Mouse (Mus musculus): ENCODE measurements around the gene Cd80. TPM values are rescaled to one million over a fixed set of nuclear protein-coding genes. Genes with fewer than 3 reads are reported as not detected.
"Not testable (repeated sequence)": the region's sequence is repeated elsewhere in the genome, so short reads cannot be mapped to it uniquely, and the experiment has no call there.

Gene Cd80
- under 1 TPM in 2 of 4 experiments, not detected in 2; 0.12 to 0.22 TPM for total RNA-seq (2022)

- DNase-seq (ENCODE audit: low spot score in 2 of 2), result no peak
These were observed at the start of gene Cd80 for GRCm38 (mm10) chr16:38455511-38456418. TSS of gene Cd80 (plus strand) at chr16:38455561.

- no peak for DNase-seq (ENCODE audit: low spot score in 2 of 2)
These were observed 49.1 kb upstream of the Cd80 start for GRCm38 (mm10) chr16:38406293-38406692.

- DNase-seq (ENCODE audit: low spot score in 2 of 2), result no peak
These were observed 48.7 kb upstream of the Cd80 start for GRCm38 (mm10) chr16:38406708-38407107.

GRCm38 (mm10) chr16:38407584-38407983 is 47.8 kb upstream of the Cd80 start:
- DNase-seq (ENCODE audit: low spot score in 2 of 2), result no peak

- no peak for DNase-seq (ENCODE audit: low spot score in 2 of 2)
These were observed 46.9 kb upstream of the Cd80 start for GRCm38 (mm10) chr16:38408416-38408815.

GRCm38 (mm10) chr16:38414953-38415352 is 40.4 kb upstream of the Cd80 start:
- no peak for DNase-seq (ENCODE audit: low spot score in 2 of 2)

GRCm38 (mm10) chr16:38425374-38425773 is 30.0 kb upstream of the Cd80 start:
- no peak for DNase-seq (ENCODE audit: low spot score in 2 of 2)

- DNase-seq (ENCODE audit: low spot score in 2 of 2), result no peak
These were observed 29.6 kb upstream of the Cd80 start for GRCm38 (mm10) chr16:38425799-38426198.

- no peak for DNase-seq (ENCODE audit: low spot score in 2 of 2)
These were observed 23.7 kb upstream of the Cd80 start for GRCm38 (mm10) chr16:38431446-38432185.

- DNase-seq (ENCODE audit: low spot score in 2 of 2), result no peak
These were observed 22.6 kb upstream of the Cd80 start, which contains the start of gene Pla1a for GRCm38 (mm10) chr16:38432498-38433425. TSS of gene Pla1a (minus strand) at chr16:38433145.

- DNase-seq (ENCODE audit: low spot score in 2 of 2), result no peak
These were observed 21.8 kb upstream of the Cd80 start for GRCm38 (mm10) chr16:38433514-38433913.

- DNase-seq (ENCODE audit: low spot score in 2 of 2), result no peak
These were observed 21.0 kb upstream of the Cd80 start for GRCm38 (mm10) chr16:38434295-38434795.

GRCm38 (mm10) chr16:38439190-38439589 is 16.2 kb upstream of the Cd80 start:
- no peak for DNase-seq (ENCODE audit: low spot score in 2 of 2)

GRCm38 (mm10) chr16:38440403-38440802 is 15.0 kb upstream of the Cd80 start:
- no peak for DNase-seq (ENCODE audit: low spot score in 2 of 2)

GRCm38 (mm10) chr16:38441611-38442010 is 13.8 kb upstream of the Cd80 start:
- DNase-seq (ENCODE audit: low spot score in 2 of 2), result no peak

- no peak for DNase-seq (ENCODE audit: low spot score in 2 of 2)
These were observed 13.1 kb upstream of the Cd80 start for GRCm38 (mm10) chr16:38442216-38442615.

- no peak for DNase-seq (ENCODE audit: low spot score in 2 of 2)
These were observed 11.5 kb upstream of the Cd80 start for GRCm38 (mm10) chr16:38443721-38444464.

GRCm38 (mm10) chr16:38445046-38445445 is 10.3 kb upstream of the Cd80 start:
- DNase-seq (ENCODE audit: low spot score in 2 of 2), result no peak

GRCm38 (mm10) chr16:38445576-38445975 is 9.8 kb upstream of the Cd80 start:
- DNase-seq (ENCODE audit: low spot score in 2 of 2), result no peak

GRCm38 (mm10) chr16:38446141-38446540 is 9.2 kb upstream of the Cd80 start:
- DNase-seq (ENCODE audit: low spot score in 2 of 2), result not testable (repeated sequence)

Data from gastrocnemius, adult 8-10 months (tissue).